Comparison of ENCODE assay signal across 8 mouse cellular contexts in the genomic region with DNA sequence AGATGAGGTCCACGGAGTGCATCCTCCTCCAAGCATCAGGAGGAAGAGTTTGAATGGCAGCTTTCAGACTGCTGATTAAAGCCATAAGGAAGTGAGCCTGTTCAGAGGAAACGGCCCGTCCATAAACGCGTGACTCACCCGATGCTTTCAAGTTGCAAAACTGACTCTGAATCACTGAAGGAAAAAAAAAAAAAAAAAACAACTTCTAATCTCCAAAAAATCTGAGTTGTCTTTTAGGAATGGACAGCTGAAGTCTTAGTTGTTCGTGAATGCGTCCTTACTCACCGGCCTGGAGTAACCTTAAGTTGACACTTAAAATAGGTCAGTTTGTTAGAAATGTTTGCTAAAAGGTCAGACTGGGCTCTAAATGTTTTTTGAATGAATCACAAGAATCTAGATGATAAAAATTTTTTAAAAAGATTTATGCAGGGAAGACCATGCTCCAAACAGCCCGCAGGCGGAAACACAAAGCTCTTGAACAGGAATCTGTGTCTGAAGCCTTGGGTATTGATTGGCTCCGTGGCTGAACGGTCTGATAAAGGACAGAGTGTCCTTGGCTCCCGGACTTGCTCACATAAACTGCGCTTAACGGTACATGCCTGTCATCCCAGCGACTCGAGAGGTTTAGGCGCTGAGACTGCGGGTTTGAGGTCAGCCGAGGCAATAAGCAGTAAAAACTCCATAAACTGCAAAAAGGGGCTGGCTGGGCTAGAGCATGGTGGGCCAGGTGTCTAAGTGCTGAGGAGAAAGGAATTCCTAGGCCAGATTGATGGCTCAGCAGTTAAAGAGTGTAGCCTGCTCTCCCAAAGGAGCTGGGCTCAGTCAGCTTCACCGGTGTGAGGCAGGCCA. TPM values are rescaled to one million over a fixed set of nuclear protein-coding genes. Genes with fewer than 3 reads are reported as not detected.
A peak's percentile ranks its signal among the peaks of the same experiment; 100 is the strongest.
DNase-seq lines count a peak whose midpoint lies in the region; ATAC-seq lines count a peak whose summit lies in the region.

No protein-coding gene starts in this region.

- no peaks in the 10 kb centered on the region for H3K36me3 ChIP-seq in liver, embryonic 13.5 days
- H3K36me3 ChIP-seq in stomach, embryonic 16.5 days (ENCODE audit: control insufficient read depth, insufficient read depth, low read length): no peaks in the 10 kb centered on the region

- ATAC-seq in liver, embryonic 13.5 days (ENCODE audit: low read depth): no peak
- 0 out of 2 replicates have a peak, but pooled peaks have one; percentile 19 for ATAC-seq in stomach, embryonic 16.5 days (ENCODE audit: insufficient read depth, low FRiP score)

- H3K4me2 ChIP-seq in liver, embryonic 13.5 days: no peak overlapping the region
- H3K4me2 ChIP-seq in stomach, embryonic 16.5 days (ENCODE audit: low read depth, low read length): peak overlapping the region; percentile 38

- no peak overlapping the region for H3K9ac ChIP-seq in liver, embryonic 13.5 days
- H3K9ac ChIP-seq in stomach, embryonic 16.5 days (ENCODE audit: low read length): no peak overlapping the region

- H3K4me3 ChIP-seq in liver, embryonic 13.5 days (replicated peaks): no peak overlapping the region
- H3K4me3 ChIP-seq in stomach, embryonic 16.5 days (replicated peaks; ENCODE audit: low read length): no peak overlapping the region

- WGBS in liver, embryonic 13.5 days (ENCODE audit: insufficient replicate concordance): 35% methylated on average over 22 of the region's 22 CpGs
- WGBS in stomach, embryonic 16.5 days: 24% methylated on average over 22 of the region's 22 CpGs

- no peaks in the 10 kb centered on the region; the same call in 1 of the 2 replicates for H3K27me3 ChIP-seq in liver, embryonic 13.5 days
- no peaks in the 10 kb centered on the region for H3K27me3 ChIP-seq in stomach, embryonic 16.5 days (ENCODE audit: control insufficient read depth, insufficient read depth, low read length)

- H3K4me1 ChIP-seq in liver, embryonic 13.5 days (replicated peaks): peaks cover 31% of the 10 kb centered on the region
- peaks cover 23% of the 10 kb centered on the region for H3K4me1 ChIP-seq in stomach, embryonic 16.5 days (ENCODE audit: control insufficient read depth, insufficient read depth, low read length)

- peak overlapping the region; percentile 72 for H3K27ac ChIP-seq in liver, embryonic 13.5 days
- H3K27ac ChIP-seq in stomach, embryonic 16.5 days (ENCODE audit: low read length): peak overlapping the region; percentile 91

- peak; percentile 18 to 42 for DNase-seq in layer of hippocampus, adult 18-20 months (ENCODE audit: low spot score in 2 of 2)
- no peak for DNase-seq in layer of hippocampus, postnatal 14 days (ENCODE audit: low spot score in 2 of 2)
- peak; percentile 49 for DNase-seq in adrenal gland, postnatal 25 days
- peak; percentile 49 to 53 for DNase-seq in heart, postnatal 10 days
- DNase-seq in liver, embryonic 13.5 days: no peak
- DNase-seq in cerebellum, postnatal 14 days: no peak
- no peak for DNase-seq in frontal cortex, postnatal 25 days (ENCODE audit: low spot score in 2 of 2)

- intact Hi-C loops in heart, postnatal 10 days (cut with DNase I): no loop called here

- no peaks in the 10 kb centered on the region for H3K9me3 ChIP-seq in liver, embryonic 13.5 days (replicated peaks)
- no peaks in the 10 kb centered on the region for H3K9me3 ChIP-seq in stomach, embryonic 16.5 days (replicated peaks; ENCODE audit: control insufficient read depth, low read length)

RNA-seq across cellular contexts. Expression of gene Errfi1, which starts 53.9 kb away (rescaled TPM):
- total RNA-seq in layer of hippocampus, adult 18-20 months (2021): 10 to 100 TPM; 45.7 to 60.5 TPM
- total RNA-seq in layer of hippocampus, postnatal 14 days (2021): 10 to 100 TPM; 37.1 to 38.4 TPM
- 23.4 and 32.5 TPM in 2 replicates for total RNA-seq in adrenal gland, postnatal 25 days (2021)
- 10 to 100 TPM; 22.0 to 26.6 TPM for total RNA-seq in heart, postnatal 10 days (2021)
- polyA plus RNA-seq in liver, embryonic 13.5 days (2015; fragmentation: Nextera tagmentation; extraction: Ambion mirVana): 12.8 and 15.4 TPM in 2 replicates
- 29.4 and 30.8 TPM in 2 replicates for polyA plus RNA-seq in stomach, embryonic 16.5 days (2015; fragmentation: Nextera tagmentation; extraction: Ambion mirVana)

Comparison
In these comparisons a context has a peak if more than half of its experiments do, and no peak if none do; other contexts are left out.
1. DNase-seq: peak in layer of hippocampus, adult 18-20 months (2 of 2), adrenal gland, postnatal 25 days (single experiment) and heart, postnatal 10 days (2 of 2); none in layer of hippocampus, postnatal 14 days (0 of 2), liver, embryonic 13.5 days (single experiment), cerebellum, postnatal 14 days (0 of 2) and frontal cortex, postnatal 25 days (0 of 2).